Mouse (Mus musculus) midbrain, embryonic 11.5 days (tissue): Measurements from ENCODE around the gene Ap2m1. TPM values are rescaled to one million over a fixed set of nuclear protein-coding genes. Genes with fewer than 3 reads are reported as not detected.

Source experiments
- ATAC-seq: fragments of 200-750 bp; cut with Nextera tagmentation; 2 replicates; pipeline ENCODE4 v1.8.0; 2017; ENCODE audit warnings: moderate TSS enrichment, moderate library complexity; ENCODE audit not compliant: low FRiP score
- DNase-seq: peaks from one replicate; pipeline ENCODE4 v3.0.0; 2015; ENCODE audit warnings: low spot score; ENCODE audit errors: missing footprints
- H3K27ac ChIP-seq: fragments of 300-500 bp; sonication (generic); 2 replicates; pipeline ENCODE4 v1.5.1; 2014; ENCODE audit warnings: low read depth, low read length
- H3K27me3 ChIP-seq: fragments of 300-500 bp; sonication (generic); 2 replicates; pipeline ENCODE4 v1.6.1; 2014; ENCODE audit warnings: mild to moderate bottlenecking, low read length, moderate library complexity, mixed read lengths; ENCODE audit not compliant: control insufficient read depth, insufficient read depth
- H3K36me3 ChIP-seq: fragments of 300-500 bp; sonication (generic); 2 replicates; pipeline ENCODE4 v1.6.1; 2014; ENCODE audit warnings: mild to moderate bottlenecking, low read length, moderate library complexity, mixed read lengths; ENCODE audit not compliant: control insufficient read depth, insufficient read depth
- H3K4me1 ChIP-seq: fragments of 300-500 bp; sonication (generic); 2 replicates; pipeline ENCODE4 v1.6.1; 2014; ENCODE audit warnings: low read length; ENCODE audit not compliant: control insufficient read depth, insufficient read depth
- H3K4me2 ChIP-seq: fragments of 300-500 bp; sonication (generic); 2 replicates; pipeline ENCODE4 v1.6.1; 2014; ENCODE audit warnings: mild to moderate bottlenecking, moderate library complexity
- H3K4me3 ChIP-seq: fragments of 300-500 bp; sonication (generic); 2 replicates; pipeline ENCODE4 v1.5.1; 2014; ENCODE audit warnings: low read depth, low read length
- H3K9ac ChIP-seq: fragments of 300-500 bp; sonication (generic); 2 replicates; pipeline ENCODE4 v1.6.1; 2014; ENCODE audit warnings: low read length
- H3K9me3 ChIP-seq: fragments of 300-500 bp; sonication (generic); 2 replicates; pipeline ENCODE4 v1.6.1; 2016; ENCODE audit warnings: low read length; ENCODE audit not compliant: control insufficient read depth
- WGBS: fragments of 180-500 bp; shearing (Covaris S2); extraction: QIAGEN DNeasy Blood & Tissue Kit; methylation state at CpG from one replicate; pipeline ENCODE4 v1.1.7; 2014; 5-methylcytosine and 5-hydroxymethylcytosine counted together
- polyA plus RNA-seq: library from polyadenylated mRNA; unstranded; fragments of >200 nt; fragmentation: Nextera tagmentation; extraction: Ambion mirVana; gene quantifications from 2 replicates; pipeline ENCODE4 v1.2.1, GENCODE M21; 2014

The Ap2m1 gene
- polyA plus RNA-seq, 1 experiment from 2014 or later: 867 TPM

DNA sequence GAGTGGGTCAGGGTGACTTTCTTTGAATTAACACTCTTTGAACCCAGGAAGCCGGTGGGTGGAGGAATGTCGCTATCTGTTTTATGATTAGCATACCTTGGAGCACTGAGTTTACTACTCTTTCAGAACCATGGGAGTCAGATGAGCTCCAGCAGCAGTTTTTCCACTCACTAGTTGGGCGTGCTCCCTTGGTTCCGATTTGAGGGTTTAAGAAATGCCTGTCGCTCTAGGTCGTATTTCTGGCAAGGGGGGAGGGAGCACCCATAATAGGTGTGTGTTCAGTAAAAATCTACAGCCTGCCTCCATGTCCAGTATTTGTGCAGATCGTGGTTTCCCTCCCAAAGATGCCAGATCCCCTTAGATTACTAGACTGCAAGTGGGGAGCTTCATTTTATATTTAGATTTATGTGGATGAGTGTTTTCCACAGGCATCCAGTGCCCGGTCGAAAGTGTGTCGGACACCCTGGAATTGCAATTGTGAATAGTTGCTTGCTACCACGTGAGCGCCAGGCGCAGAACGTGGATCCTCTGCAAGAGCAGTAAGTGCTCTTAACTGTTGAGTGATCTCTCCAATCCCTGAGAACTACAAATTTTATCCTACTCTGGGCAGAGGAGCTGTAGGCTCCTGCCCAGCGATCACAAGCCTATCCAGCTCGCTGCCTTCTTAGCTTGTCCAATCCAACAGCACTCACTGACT is 37.1 kb upstream of the Ap2m1 start:
- no peak overlapping the region for H3K27ac ChIP-seq
- H3K36me3 ChIP-seq: peaks cover 13% of the 10 kb centered on the region
- ATAC-seq (no peak), DNase-seq (peak; percentile 88)
- H3K9ac ChIP-seq: peak overlapping the region; percentile 92
- WGBS: 12% methylated on average over 16 of the region's 16 CpGs
- peak overlapping the region; percentile 89 for H3K4me3 ChIP-seq
- peak overlapping the region; percentile 67 for H3K4me2 ChIP-seq
- H3K9me3 ChIP-seq: no peaks in the 10 kb centered on the region
- H3K4me1 ChIP-seq: peaks cover 9% of the 10 kb centered on the region
- peaks cover 7% of the 10 kb centered on the region; the same call in 1 of the 2 replicates for H3K27me3 ChIP-seq

DNA sequence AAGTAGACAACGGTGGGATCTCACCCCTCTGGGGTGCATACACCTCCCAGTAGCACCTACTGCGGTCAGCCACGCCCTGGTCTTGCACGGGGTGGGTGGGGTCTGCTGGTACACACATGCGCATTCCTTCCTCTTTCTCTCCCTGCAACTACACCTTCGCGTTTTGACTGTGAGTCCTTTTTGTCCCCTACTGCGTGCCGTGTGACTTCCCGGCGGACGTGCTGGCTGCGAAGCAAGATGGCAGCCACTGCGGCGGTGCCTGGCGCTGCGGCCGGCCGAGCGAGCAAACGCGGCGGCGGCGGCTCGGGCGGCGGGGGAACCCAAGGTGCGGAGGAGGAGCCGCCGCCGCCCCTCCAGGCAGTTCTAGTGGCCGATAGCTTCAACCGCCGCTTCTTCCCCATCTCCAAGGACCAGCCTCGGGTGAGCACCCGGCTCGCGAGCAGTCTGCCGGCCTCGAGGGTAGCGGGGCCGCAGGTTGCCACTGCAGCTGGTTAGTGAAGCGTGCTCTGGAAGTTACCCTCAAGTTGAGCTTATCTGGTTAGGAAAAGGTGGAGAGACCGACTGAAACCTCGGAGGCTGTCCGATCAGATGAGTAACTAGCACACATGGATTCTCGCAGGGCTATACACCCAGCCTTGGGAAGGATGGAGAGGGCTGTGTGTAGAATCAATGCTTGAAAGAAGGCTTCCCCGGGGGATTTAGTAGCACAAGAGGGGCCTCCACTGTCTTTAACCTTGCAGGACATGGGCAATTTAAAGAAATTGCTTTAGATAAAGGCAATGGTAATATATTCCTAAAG is 36.4 kb upstream of the Ap2m1 start, which contains the start of gene Eif2b5:
TSS of gene Eif2b5 (plus strand) at position 141 of the 799 bp plus-strand sequence.
- peaks cover 7% of the 10 kb centered on the region; the same call in 1 of the 2 replicates for H3K27me3 ChIP-seq
- peak within 1 kb of the TSS; percentile 68 for H3K27ac ChIP-seq
- DNase-seq: peak; percentile 97
- H3K4me2 ChIP-seq: peak within 1 kb of the TSS; percentile 67
- H3K4me1 ChIP-seq: peaks cover 9% of the 10 kb centered on the region
- H3K9me3 ChIP-seq: no peaks in the 10 kb centered on the region
- H3K36me3 ChIP-seq: peaks cover 17% of the 10 kb centered on the region
- H3K4me3 ChIP-seq: peak within 1 kb of the TSS; percentile 89
- H3K9ac ChIP-seq: peak within 1 kb of the TSS; percentile 92
- WGBS: under 1% methylated on average over 49 of the region's 49 CpGs
- peak; percentile 94 for ATAC-seq

DNA sequence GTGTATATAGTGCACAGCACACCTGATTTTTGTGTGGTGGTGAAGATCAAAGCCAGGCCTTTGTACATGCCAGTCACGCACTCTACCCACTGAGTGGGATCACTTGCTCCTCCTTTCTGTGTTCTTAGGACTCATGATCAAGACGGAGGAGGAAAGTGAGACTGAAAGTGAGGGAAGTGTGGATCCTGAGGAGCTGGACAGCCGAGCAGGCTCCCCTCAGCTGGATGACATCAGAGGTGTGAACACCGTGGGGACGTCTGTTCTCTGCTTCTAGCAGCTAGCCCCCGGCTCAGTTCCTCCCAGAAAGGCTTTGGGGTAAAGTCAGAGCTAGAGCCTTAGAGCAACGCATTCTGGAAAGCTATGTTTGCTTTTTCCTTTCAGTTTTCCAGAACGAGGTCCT is 29.3 kb upstream of the Ap2m1 start:
- H3K36me3 ChIP-seq: peaks cover 70% of the 10 kb centered on the region
- H3K27ac ChIP-seq: no peak overlapping the region
- H3K4me3 ChIP-seq: no peak overlapping the region
- H3K4me2 ChIP-seq: no peak overlapping the region
- no peak overlapping the region for H3K9ac ChIP-seq
- ATAC-seq: no peak
- WGBS: 91% methylated on average over 8 of the region's 8 CpGs
- no peaks in the 10 kb centered on the region for H3K27me3 ChIP-seq
- no peak for DNase-seq
- H3K9me3 ChIP-seq: no peaks in the 10 kb centered on the region
- no peaks in the 10 kb centered on the region for H3K4me1 ChIP-seq

DNA sequence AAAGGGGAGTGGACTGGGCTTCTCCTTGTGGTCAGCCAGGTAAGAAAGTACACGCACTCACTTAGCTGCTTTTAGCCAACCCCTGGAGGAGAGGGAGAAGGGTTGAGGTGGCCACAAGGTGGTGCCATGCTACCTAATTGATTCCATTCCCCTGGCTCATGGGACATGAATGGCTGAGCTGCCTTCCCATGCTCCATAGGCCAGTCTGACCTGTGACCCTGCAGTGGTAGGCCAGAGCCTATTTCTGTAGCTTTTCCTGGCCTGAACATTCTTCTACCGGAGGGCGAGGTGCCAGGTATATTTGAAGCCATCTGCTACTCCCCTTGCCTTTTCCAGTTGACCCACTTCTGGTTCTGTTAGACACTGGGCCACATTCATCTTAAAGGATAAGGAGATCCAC is 25.9 kb upstream of the Ap2m1 start:
- H3K27me3 ChIP-seq: no peaks in the 10 kb centered on the region
- 78% methylated on average over 3 of the region's 3 CpGs for WGBS
- H3K9me3 ChIP-seq: no peaks in the 10 kb centered on the region
- H3K4me3 ChIP-seq: no peak overlapping the region
- DNase-seq: peak; percentile 86
- H3K4me1 ChIP-seq: no peaks in the 10 kb centered on the region
- H3K9ac ChIP-seq: no peak overlapping the region
- H3K4me2 ChIP-seq: no peak overlapping the region
- no peak overlapping the region for H3K27ac ChIP-seq
- H3K36me3 ChIP-seq: peaks cover 52% of the 10 kb centered on the region
- ATAC-seq: no peak

DNA sequence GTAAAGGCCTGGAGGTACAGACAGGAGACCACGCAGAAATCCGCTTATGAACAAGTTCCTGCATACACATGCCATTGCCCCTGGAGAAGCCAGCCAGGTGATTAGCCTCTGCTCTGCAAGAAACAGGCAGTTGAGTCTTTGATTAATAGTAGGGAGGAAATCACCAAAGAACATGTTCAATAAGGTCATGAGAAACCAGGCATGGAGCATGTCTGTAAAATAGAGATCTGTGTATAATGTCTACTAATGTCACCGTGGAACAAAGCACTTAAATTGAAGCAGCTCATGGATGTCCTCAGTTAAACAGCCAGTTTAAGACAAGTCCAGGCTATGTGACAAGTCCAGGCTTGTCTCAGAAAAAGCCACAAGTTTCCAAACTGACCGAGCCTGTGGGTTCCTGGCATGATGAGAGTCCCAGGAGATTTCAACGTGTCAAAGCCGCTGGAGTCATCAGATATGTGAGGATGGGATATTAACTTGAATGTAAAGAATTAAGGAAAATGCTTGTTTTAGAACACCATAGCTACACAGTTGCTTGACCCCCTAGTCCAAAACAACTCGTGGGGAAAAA is 23.9 kb upstream of the Ap2m1 start:
- Histone ChIP-seq H3K4me1 (0 out of 2 replicates have a peak, but pooled peaks cover under 1% of the 10 kb centered on the region), H3K9me3 (no peaks in the 10 kb centered on the region), H3K27me3 (no peaks in the 10 kb centered on the region), H3K36me3 (peaks cover 34% of the 10 kb centered on the region), H3K4me2 (no peak overlapping the region), H3K27ac (no peak overlapping the region), H3K4me3 (no peak overlapping the region), H3K9ac (no peak overlapping the region)
- ATAC-seq (no peak), DNase-seq (no peak)
- 94% methylated on average over 7 of the region's 7 CpGs for WGBS

DNA sequence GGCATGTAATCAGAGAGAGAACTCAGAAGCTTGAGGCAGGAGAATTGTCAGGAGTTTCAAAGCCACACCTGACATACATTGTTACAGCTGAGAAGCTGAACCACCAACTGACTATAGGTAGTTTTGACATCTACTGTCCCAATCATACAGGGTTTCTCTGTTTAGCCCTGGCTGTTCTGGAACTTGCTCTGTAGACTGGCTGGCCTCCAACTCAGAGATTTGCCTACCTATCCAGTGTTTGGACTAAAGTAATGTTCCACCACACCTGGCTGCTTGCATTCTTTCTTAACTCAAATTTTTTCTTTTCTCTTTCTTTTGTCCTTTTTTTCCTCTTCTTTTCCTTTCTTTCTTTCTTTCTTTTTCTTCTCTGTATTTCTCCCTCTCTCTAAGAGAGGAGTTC is 19.2 kb upstream of the Ap2m1 start:
- Histone ChIP-seq H3K4me2 (peak overlapping the region; percentile 81), H3K9ac (peak overlapping the region; percentile 99; the same call in 1 of the 2 replicates), H3K4me3 (peak overlapping the region; percentile 97; the same call in 1 of the 2 replicates), H3K9me3 (no peaks in the 10 kb centered on the region), H3K27me3 (no peaks in the 10 kb centered on the region), H3K4me1 (peaks cover 18% of the 10 kb centered on the region), H3K36me3 (peaks cover 3% of the 10 kb centered on the region; the same call in 1 of the 2 replicates), H3K27ac (no peak overlapping the region)
- DNase-seq: no peak
- no peak for ATAC-seq

DNA sequence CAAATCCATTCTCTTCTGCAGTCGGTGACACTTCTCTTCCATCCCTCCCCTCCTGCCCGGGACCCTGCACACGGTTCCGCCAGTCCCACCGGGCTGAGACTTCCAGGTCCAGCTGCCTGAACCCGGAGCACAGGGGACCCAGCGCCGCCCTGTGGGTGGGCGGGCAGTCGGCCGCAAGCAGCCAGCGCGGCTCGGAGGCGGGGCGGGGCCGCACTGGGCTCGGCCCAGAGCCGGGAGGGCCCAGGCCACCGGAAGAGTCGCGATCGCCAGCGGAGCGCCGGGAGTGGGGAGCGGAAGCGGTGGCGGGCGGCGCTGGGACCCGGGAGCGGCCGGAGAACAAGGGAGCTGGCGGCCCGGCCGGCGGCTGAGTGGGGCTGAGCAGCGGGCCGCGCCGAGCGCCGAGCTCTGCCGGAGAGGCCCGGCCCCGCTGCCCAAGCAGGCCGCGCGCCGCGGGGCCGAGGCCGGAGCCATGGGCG is 18.5 kb upstream of the Ap2m1 start, which contains the start of gene Dvl3:
TSS of gene Dvl3 (plus strand) at position 257 of the 476 bp plus-strand sequence.
- H3K4me2 ChIP-seq: peak within 1 kb of the TSS; percentile 81
- H3K9ac ChIP-seq: peak within 1 kb of the TSS; percentile 99
- DNase-seq (peak; percentile 98), ATAC-seq (peak; percentile 96)
- under 1% methylated on average over 48 of the region's 55 CpGs for WGBS
- H3K36me3 ChIP-seq: no peaks in the 10 kb centered on the region
- H3K9me3 ChIP-seq: no peaks in the 10 kb centered on the region
- no peaks in the 10 kb centered on the region for H3K27me3 ChIP-seq
- peaks cover 18% of the 10 kb centered on the region for H3K4me1 ChIP-seq
- peak within 1 kb of the TSS; percentile 85 for H3K27ac ChIP-seq
- H3K4me3 ChIP-seq: peak within 1 kb of the TSS; percentile 97

DNA sequence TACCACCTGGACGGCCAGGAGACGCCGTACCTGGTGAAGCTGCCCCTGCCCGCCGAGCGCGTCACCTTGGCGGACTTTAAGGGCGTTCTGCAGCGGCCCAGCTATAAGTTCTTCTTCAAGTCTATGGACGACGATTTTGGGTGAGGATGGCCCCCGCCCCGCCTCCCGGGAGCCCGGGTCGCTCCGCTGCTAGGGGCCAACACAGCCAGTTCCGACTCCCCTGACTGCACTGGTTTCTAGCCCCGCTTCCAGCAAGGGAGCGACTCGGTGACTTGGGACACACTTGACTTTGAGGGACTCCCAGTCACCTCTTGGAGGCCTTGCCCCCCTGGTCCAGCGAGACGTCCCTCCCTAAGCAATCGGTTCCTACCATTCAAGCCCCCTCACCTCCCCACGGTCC is 18.1 kb upstream of the Ap2m1 start:
- H3K9ac ChIP-seq: peak overlapping the region; percentile 99
- under 1% methylated on average over 26 of the region's 26 CpGs for WGBS
- peak overlapping the region; percentile 97 for H3K4me3 ChIP-seq
- peaks cover 18% of the 10 kb centered on the region for H3K4me1 ChIP-seq
- H3K9me3 ChIP-seq: no peaks in the 10 kb centered on the region
- DNase-seq (peak; percentile 94), ATAC-seq (no peak; the same call in 1 of the 2 replicates)
- no peaks in the 10 kb centered on the region for H3K27me3 ChIP-seq
- peak overlapping the region; percentile 81 for H3K4me2 ChIP-seq
- H3K27ac ChIP-seq: peak overlapping the region; percentile 85
- no peaks in the 10 kb centered on the region for H3K36me3 ChIP-seq
